Mouse (Mus musculus) myocyte (in vitro differentiated cells): ENCODE measurements around the gene Padi6. TPM values are rescaled to one million over a fixed set of nuclear protein-coding genes. Genes with fewer than 3 reads are reported as not detected.

ENCODE experiments used
- H3K27me3 ChIP-seq: one replicate; pipeline ENCODE4 v1.6.1; 2011; ENCODE audit not compliant: control insufficient read depth, insufficient read depth, insufficient read length
- H3K36me3 ChIP-seq: one replicate; pipeline ENCODE4 v1.6.1; 2011; ENCODE audit not compliant: control insufficient read depth, insufficient read depth
- H3K4me2 ChIP-seq: one replicate; pipeline ENCODE4 v1.6.1; 2011; ENCODE audit warnings: low read depth, control low read depth
- H3K4me3 ChIP-seq: one replicate; pipeline ENCODE4 v1.5.1; 2011; ENCODE audit warnings: mild to moderate bottlenecking, control low read depth, moderate library complexity
- H3K79me2 ChIP-seq: one replicate; pipeline ENCODE4 v1.6.1; 2011; ENCODE audit not compliant: control insufficient read depth, insufficient read depth
- H3ac ChIP-seq: one replicate; pipeline ENCODE4 v1.6.1; 2011; ENCODE audit not compliant: control insufficient read depth, insufficient read length
- CEBPB ChIP-seq: IDR thresholded peaks from 2 replicates; pipeline ENCODE4 v1.6.1; 2011; ENCODE audit warnings: mild to moderate bottlenecking, moderate library complexity; ENCODE audit not compliant: poor library complexity, insufficient read depth, severe bottlenecking
- E2F4 ChIP-seq: IDR thresholded peaks from one replicate; pipeline ENCODE4 v1.6.1; 2011; ENCODE audit warnings: mild to moderate bottlenecking, control low read depth, moderate library complexity; ENCODE audit not compliant: insufficient read depth
- MAX ChIP-seq: IDR thresholded peaks from one replicate; pipeline ENCODE4 v1.6.1; 2011; ENCODE audit warnings: low read depth, mild to moderate bottlenecking, control low read depth
- MYOD1 ChIP-seq, 3 experiments: IDR thresholded peaks; one replicate each; pipeline ENCODE4 v1.6.1; 2011; ENCODE audit warnings: control low read depth in 2 of 3, low read depth in 2 of 3, mild to moderate bottlenecking in 2 of 3, moderate library complexity in 1 of 3; ENCODE audit not compliant: insufficient read length in 2 of 3, control insufficient read depth in 1 of 3
- MYOG ChIP-seq, 3 experiments: IDR thresholded peaks; one replicate each; pipeline ENCODE4 v1.6.1; 2011; ENCODE audit warnings: control low read depth in 2 of 3, low read depth in 2 of 3, mild to moderate bottlenecking in 2 of 3; ENCODE audit not compliant: insufficient read length in 2 of 3, control insufficient read depth in 1 of 3, insufficient read depth in 1 of 3
- POLR2A ChIP-seq: IDR thresholded peaks from one replicate; pipeline ENCODE4 v1.6.1; 2011; ENCODE audit warnings: low read depth, mild to moderate bottlenecking, control low read depth, moderate library complexity; ENCODE audit not compliant: insufficient read length
- POLR2AphosphoS2 ChIP-seq: IDR thresholded peaks from one replicate; pipeline ENCODE4 v1.6.1; 2011; ENCODE audit warnings: low read depth, control low read depth; ENCODE audit not compliant: insufficient read length
- REST ChIP-seq: IDR thresholded peaks from one replicate; pipeline ENCODE4 v1.6.1; 2011; ENCODE audit warnings: mild to moderate bottlenecking, control low read depth, moderate library complexity; ENCODE audit not compliant: insufficient read depth, insufficient read length
- SRF ChIP-seq: IDR thresholded peaks from one replicate; pipeline ENCODE4 v1.6.1; 2011; ENCODE audit warnings: low read depth; ENCODE audit not compliant: control insufficient read depth, insufficient read length
- TCF12 ChIP-seq: IDR thresholded peaks from one replicate; pipeline ENCODE4 v1.6.1; 2011; ENCODE audit warnings: mild to moderate bottlenecking, control low read depth; ENCODE audit not compliant: poor library complexity, insufficient read depth, severe bottlenecking
- TCF3 ChIP-seq: IDR thresholded peaks from one replicate; pipeline ENCODE4 v1.6.1; 2011; ENCODE audit warnings: low read depth, control low read depth; ENCODE audit not compliant: insufficient read length
- USF1 ChIP-seq: IDR thresholded peaks from one replicate; pipeline ENCODE4 v1.6.1; 2011; ENCODE audit warnings: low read depth, mild to moderate bottlenecking, control low read depth, moderate library complexity
- polyA plus RNA-seq: library from polyadenylated mRNA; unstranded; fragments of >200 nt; fragmentation: generic; extraction: Trizol; gene quantifications from one replicate; pipeline ENCODE4 v1.2.1, GENCODE M21; 2012; ENCODE audit warnings: missing spikeins

Gene Padi6
- polyA plus RNA-seq, 1 experiment = 0.20 TPM

DNA sequence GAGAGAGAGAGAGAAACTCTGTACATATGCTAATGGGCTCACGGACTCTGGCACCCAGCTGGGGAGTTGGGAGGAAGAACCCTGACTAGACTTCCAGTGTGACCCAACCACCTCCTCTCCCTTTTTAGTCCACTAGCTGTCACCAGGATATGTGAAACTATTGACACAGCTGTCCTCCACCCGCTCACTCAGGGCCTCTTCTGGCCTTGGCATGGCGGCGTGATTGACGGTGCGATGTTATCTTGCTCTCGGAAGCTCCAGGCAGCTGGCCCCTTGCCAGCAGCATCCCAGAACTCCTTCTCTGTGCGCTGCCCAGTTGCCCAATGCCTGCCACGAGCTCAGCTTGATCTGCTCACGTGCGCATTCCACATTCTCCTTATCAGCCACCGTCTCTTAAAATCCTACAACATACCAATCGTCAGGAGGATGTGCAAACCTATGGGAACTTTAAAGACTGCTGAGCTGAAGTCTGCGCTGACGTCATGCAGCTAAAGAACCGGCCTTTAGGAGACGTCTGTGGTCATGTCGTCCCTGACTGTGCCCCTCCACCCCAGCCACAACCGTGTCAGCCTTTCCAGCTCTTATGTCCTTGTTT lies 37.5 kb upstream of the Padi6 start:
- Histone ChIP-seq H3K27me3 (no peaks in the 10 kb centered on the region), H3K36me3 (no peaks in the 10 kb centered on the region), H3K4me3 (no peak overlapping the region), H3K4me2 (no peak overlapping the region), H3ac (no peak overlapping the region), H3K79me2 (no peaks in the 10 kb centered on the region)
- TF ChIP-seq POLR2AphosphoS2 (no peak), MYOG (IDR thresholded peaks at IDR 0.05; ENCODE audit: control insufficient read depth in 1 of 3, insufficient read depth in 1 of 3, insufficient read length in 2 of 3, low read depth in 2 of 3) (peak in 2 of 3 experiments; percentile 30 to 92), E2F4 (no peak), TCF12 (peak; percentile 60), TCF3 (peak; percentile 61), REST (no peak), CEBPB (0 out of 2 replicates have a peak, but pooled peaks have one; percentile 1), POLR2A (no peak), USF1 (no peak), SRF (no peak), MYOD1 (IDR thresholded peaks at IDR 0.05; ENCODE audit: control insufficient read depth in 1 of 3, insufficient read length in 2 of 3, low read depth in 2 of 3) (peak; percentile 67 to 97 (median 82)), MAX (no peak)

DNA sequence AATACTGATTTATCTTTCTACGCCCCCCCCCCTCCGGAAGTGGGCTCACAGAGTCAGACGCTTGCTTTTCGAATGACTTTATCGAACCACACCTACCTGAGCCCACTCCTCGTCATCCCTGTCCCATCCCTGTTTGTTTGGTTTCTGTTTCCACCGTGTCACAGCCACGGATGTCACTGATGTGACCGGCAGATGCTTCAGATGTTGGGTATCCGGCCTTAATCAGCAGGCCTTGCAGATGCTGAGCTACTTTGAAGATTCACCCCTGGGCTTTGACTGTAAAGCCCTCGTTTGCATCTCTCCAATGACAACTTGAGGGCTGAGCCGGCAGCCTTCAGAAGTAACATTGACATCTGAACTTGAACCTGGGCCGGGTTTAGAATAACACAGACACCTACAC lies 34.2 kb upstream of the Padi6 start:
- no peak overlapping the region for H3K4me2 ChIP-seq
- no peak overlapping the region for H3K4me3 ChIP-seq
- H3K27me3 ChIP-seq = no peaks in the 10 kb centered on the region
- no peaks in the 10 kb centered on the region for H3K79me2 ChIP-seq
- H3ac ChIP-seq = no peak overlapping the region
- H3K36me3 ChIP-seq = no peaks in the 10 kb centered on the region
- TF ChIP-seq USF1 (no peak), CEBPB (no peak), MYOD1 (IDR thresholded peaks at IDR 0.05; ENCODE audit: control insufficient read depth in 1 of 3, insufficient read length in 2 of 3, low read depth in 2 of 3) (no peak), REST (no peak), SRF (no peak), TCF12 (no peak), POLR2AphosphoS2 (no peak), POLR2A (no peak), MYOG (IDR thresholded peaks at IDR 0.05; ENCODE audit: control insufficient read depth in 1 of 3, insufficient read depth in 1 of 3, insufficient read length in 2 of 3, low read depth in 2 of 3) (no peak), TCF3 (no peak), MAX (no peak), E2F4 (no peak)

DNA sequence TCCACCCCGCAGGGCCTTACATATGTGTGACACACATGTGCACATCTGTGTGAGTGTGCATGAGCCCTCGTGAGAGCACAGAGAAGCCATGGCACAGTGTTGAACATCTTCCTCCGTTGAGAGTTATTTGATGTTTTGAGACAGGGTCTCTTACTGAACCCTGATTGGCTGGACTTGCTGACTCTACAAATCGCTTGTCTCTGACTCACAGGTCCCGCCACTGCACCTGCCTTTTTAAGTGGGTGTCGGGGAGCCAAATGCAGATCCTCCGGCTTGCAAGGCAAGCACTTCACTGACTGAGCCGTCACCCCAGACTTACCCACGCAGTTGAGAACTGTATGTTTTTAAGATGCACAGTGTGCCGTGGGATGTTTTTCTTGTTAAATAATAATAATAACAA lies 33.4 kb upstream of the Padi6 start:
- Histone ChIP-seq H3ac (no peak overlapping the region), H3K27me3 (no peaks in the 10 kb centered on the region)
- no peak for TF ChIP-seq TCF3
- no peak for TF ChIP-seq TCF12
- TF ChIP-seq MYOG (IDR thresholded peaks at IDR 0.05; ENCODE audit: control insufficient read depth in 1 of 3, insufficient read depth in 1 of 3, insufficient read length in 2 of 3, low read depth in 2 of 3) = no peak
- TF ChIP-seq REST = no peak
- TF ChIP-seq POLR2AphosphoS2 = no peak
- TF ChIP-seq CEBPB = no peak
- peak in 1 of 3 experiments; percentile 53 for TF ChIP-seq MYOD1 (IDR thresholded peaks at IDR 0.05; ENCODE audit: control insufficient read depth in 1 of 3, insufficient read length in 2 of 3, low read depth in 2 of 3)

DNA sequence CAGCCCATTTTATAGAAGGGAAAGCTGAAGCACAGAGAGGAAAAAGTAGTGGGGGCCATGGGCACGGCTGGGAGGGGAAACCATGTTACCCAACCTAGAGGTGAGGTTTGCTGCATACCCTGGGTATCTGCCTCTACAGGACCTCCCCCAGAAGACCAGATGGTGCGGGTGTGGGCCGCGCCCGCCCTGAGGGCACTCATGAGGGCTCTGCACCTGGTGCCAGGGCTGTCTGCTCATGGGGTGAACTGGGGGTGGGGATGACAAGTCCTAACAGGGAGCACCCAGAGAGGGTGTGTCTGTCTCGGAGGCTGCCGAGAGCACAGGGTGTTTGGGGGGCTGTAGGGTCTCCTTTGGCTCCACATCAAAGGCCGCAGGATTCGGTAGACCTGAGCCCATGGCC lies 32.5 kb upstream of the Padi6 start:
- no peaks in the 10 kb centered on the region for H3K79me2 ChIP-seq
- H3K36me3 ChIP-seq = no peaks in the 10 kb centered on the region
- no peak overlapping the region for H3ac ChIP-seq
- no peak overlapping the region for H3K4me2 ChIP-seq
- no peak overlapping the region for H3K4me3 ChIP-seq
- H3K27me3 ChIP-seq = no peaks in the 10 kb centered on the region
- TF ChIP-seq TCF3 (peak; percentile 54), USF1 (no peak), MYOG (IDR thresholded peaks at IDR 0.05; ENCODE audit: control insufficient read depth in 1 of 3, insufficient read depth in 1 of 3, insufficient read length in 2 of 3, low read depth in 2 of 3) (peak in 2 of 3 experiments; percentile 88 to 94), MYOD1 (IDR thresholded peaks at IDR 0.05; ENCODE audit: control insufficient read depth in 1 of 3, insufficient read length in 2 of 3, low read depth in 2 of 3) (peak in 2 of 3 experiments; percentile 71 to 95), TCF12 (peak; percentile 28)

More for the DNA sequence above, 33.4 kb upstream of the Padi6 start:
- Histone ChIP-seq H3K36me3 (no peaks in the 10 kb centered on the region), H3K4me3 (no peak overlapping the region), H3K79me2 (no peaks in the 10 kb centered on the region), H3K4me2 (no peak overlapping the region)
